Mouse (Mus musculus): Measurements from ENCODE around the gene Arhgef16. TPM values are rescaled to one million over a fixed set of nuclear protein-coding genes. Genes with fewer than 3 reads are reported as not detected.

Arhgef16 gene
- polyA plus RNA-seq, 1 experiment, result 179 TPM

GRCm38 (mm10) chr4:154262071-154262470 lies 39.4 kb downstream of the Arhgef16 start:
- no peak for TF ChIP-seq CTCF (IDR thresholded peaks at IDR 0.05; ENCODE audit: extremely low read depth, insufficient read length, insufficient replicate concordance, low read depth, low read length)
- TF ChIP-seq POLR2A (IDR thresholded peaks at IDR 0.05; ENCODE audit: low read depth, low read length), result no peak
- H3K27ac ChIP-seq (ENCODE audit: insufficient read depth, low read depth, low read length), result no peak overlapping the region
- no peaks in the 10 kb centered on the region for H3K27me3 ChIP-seq (ENCODE audit: control insufficient read depth, insufficient read depth, low read length)
- no peak overlapping the region for H3K4me3 ChIP-seq (ENCODE audit: low read depth, low read length)
- WGBS, result 49% methylated on average over 4 of the region's 4 CpGs
- no peaks in the 10 kb centered on the region for H3K4me1 ChIP-seq (ENCODE audit: control insufficient read depth, insufficient read depth, insufficient read length, low read length)
- no peaks in the 10 kb centered on the region for H3K36me3 ChIP-seq (ENCODE audit: control insufficient read depth, insufficient read depth, low read length)

GRCm38 (mm10) chr4:154260755-154261154 lies 40.7 kb downstream of the Arhgef16 start:
- no peaks in the 10 kb centered on the region for H3K4me1 ChIP-seq (ENCODE audit: control insufficient read depth, insufficient read depth, insufficient read length, low read length)
- 91% methylated on average over 5 of the region's 5 CpGs for WGBS
- H3K27ac ChIP-seq (ENCODE audit: insufficient read depth, low read depth, low read length), result no peak overlapping the region
- TF ChIP-seq CTCF (IDR thresholded peaks at IDR 0.05; ENCODE audit: extremely low read depth, insufficient read length, insufficient replicate concordance, low read depth, low read length), result no peak
- H3K4me3 ChIP-seq (ENCODE audit: low read depth, low read length), result no peak overlapping the region
- no peaks in the 10 kb centered on the region for H3K36me3 ChIP-seq (ENCODE audit: control insufficient read depth, insufficient read depth, low read length)
- H3K27me3 ChIP-seq (ENCODE audit: control insufficient read depth, insufficient read depth, low read length), result no peaks in the 10 kb centered on the region

GRCm38 (mm10) chr4:154252537-154253255 lies 48.8 kb downstream of the Arhgef16 start:
- H3K27ac ChIP-seq (ENCODE audit: insufficient read depth, low read depth, low read length), result no peak overlapping the region
- TF ChIP-seq CTCF (IDR thresholded peaks at IDR 0.05; ENCODE audit: extremely low read depth, insufficient read length, insufficient replicate concordance, low read depth, low read length) (no peak), POLR2A (IDR thresholded peaks at IDR 0.05; ENCODE audit: low read depth, low read length) (no peak)
- 80% methylated on average over 20 of the region's 20 CpGs for WGBS
- no peaks in the 10 kb centered on the region for H3K36me3 ChIP-seq (ENCODE audit: control insufficient read depth, insufficient read depth, low read length)
- no peaks in the 10 kb centered on the region for H3K27me3 ChIP-seq (ENCODE audit: control insufficient read depth, insufficient read depth, low read length)
- no peaks in the 10 kb centered on the region; the same call in 1 of the 2 replicates for H3K4me1 ChIP-seq (ENCODE audit: control insufficient read depth, insufficient read depth, insufficient read length, low read length)
- no peak overlapping the region for H3K4me3 ChIP-seq (ENCODE audit: low read depth, low read length)

GRCm38 (mm10) chr4:154249316-154249715 lies 52.2 kb downstream of the Arhgef16 start:
- no peak overlapping the region for H3K27ac ChIP-seq (ENCODE audit: insufficient read depth, low read depth, low read length)
- no peak overlapping the region for H3K4me3 ChIP-seq (ENCODE audit: low read depth, low read length)
- H3K36me3 ChIP-seq (ENCODE audit: control insufficient read depth, insufficient read depth, low read length), result no peaks in the 10 kb centered on the region
- TF ChIP-seq POLR2A (IDR thresholded peaks at IDR 0.05; ENCODE audit: low read depth, low read length), result no peak
- TF ChIP-seq CTCF (IDR thresholded peaks at IDR 0.05; ENCODE audit: extremely low read depth, insufficient read length, insufficient replicate concordance, low read depth, low read length), result no peak
- peaks cover 7% of the 10 kb centered on the region; the same call in 1 of the 2 replicates for H3K4me1 ChIP-seq (ENCODE audit: control insufficient read depth, insufficient read depth, insufficient read length, low read length)
- 81% methylated on average over 8 of the region's 8 CpGs for WGBS
- H3K27me3 ChIP-seq (ENCODE audit: control insufficient read depth, insufficient read depth, low read length), result no peaks in the 10 kb centered on the region

- no peak for TF ChIP-seq POLR2A (IDR thresholded peaks at IDR 0.05; ENCODE audit: low read depth, low read length)
- no peak for TF ChIP-seq CTCF (IDR thresholded peaks at IDR 0.05; ENCODE audit: extremely low read depth, insufficient read length, insufficient replicate concordance, low read depth, low read length)
- Histone ChIP-seq H3K4me3 (ENCODE audit: low read depth, low read length) (no peak overlapping the region), H3K27me3 (ENCODE audit: control insufficient read depth, insufficient read depth, low read length) (no peaks in the 10 kb centered on the region), H3K36me3 (ENCODE audit: control insufficient read depth, insufficient read depth, low read length) (no peaks in the 10 kb centered on the region), H3K27ac (ENCODE audit: insufficient read depth, low read depth, low read length) (no peak overlapping the region), H3K4me1 (ENCODE audit: control insufficient read depth, insufficient read depth, insufficient read length, low read length) (peaks cover 7% of the 10 kb centered on the region; the same call in 1 of the 2 replicates)
- WGBS, result 88% methylated on average over 21 of the region's 21 CpGs
Measured at GRCm38 (mm10) chr4:154248092-154248805, 53.2 kb downstream of the Arhgef16 start.

GRCm38 (mm10) chr4:154247207-154248091 lies 54.0 kb downstream of the Arhgef16 start:
- no peak overlapping the region for H3K27ac ChIP-seq (ENCODE audit: insufficient read depth, low read depth, low read length)
- TF ChIP-seq POLR2A (IDR thresholded peaks at IDR 0.05; ENCODE audit: low read depth, low read length) (no peak), CTCF (IDR thresholded peaks at IDR 0.05; ENCODE audit: extremely low read depth, insufficient read length, insufficient replicate concordance, low read depth, low read length) (no peak)
- H3K4me3 ChIP-seq (ENCODE audit: low read depth, low read length), result no peak overlapping the region
- H3K36me3 ChIP-seq (ENCODE audit: control insufficient read depth, insufficient read depth, low read length), result no peaks in the 10 kb centered on the region
- H3K4me1 ChIP-seq (ENCODE audit: control insufficient read depth, insufficient read depth, insufficient read length, low read length), result peaks cover 7% of the 10 kb centered on the region; the same call in 1 of the 2 replicates
- no peaks in the 10 kb centered on the region for H3K27me3 ChIP-seq (ENCODE audit: control insufficient read depth, insufficient read depth, low read length)
- WGBS, result 72% methylated on average over 22 of the region's 22 CpGs
